Mouse (Mus musculus): ENCODE measurements around the gene Tdpoz4. TPM values are rescaled to one million over a fixed set of nuclear protein-coding genes. Genes with fewer than 3 reads are reported as not detected.
"Not testable (repeated sequence)": the region's sequence is repeated elsewhere in the genome, so short reads cannot be mapped to it uniquely, and the experiment has no call there.

Gene Tdpoz4
- not detected for total RNA-seq (2021)
- long read RNA-seq, experiment 1, result 0 reads
- long read RNA-seq, experiment 2, result 0 reads

DNA sequence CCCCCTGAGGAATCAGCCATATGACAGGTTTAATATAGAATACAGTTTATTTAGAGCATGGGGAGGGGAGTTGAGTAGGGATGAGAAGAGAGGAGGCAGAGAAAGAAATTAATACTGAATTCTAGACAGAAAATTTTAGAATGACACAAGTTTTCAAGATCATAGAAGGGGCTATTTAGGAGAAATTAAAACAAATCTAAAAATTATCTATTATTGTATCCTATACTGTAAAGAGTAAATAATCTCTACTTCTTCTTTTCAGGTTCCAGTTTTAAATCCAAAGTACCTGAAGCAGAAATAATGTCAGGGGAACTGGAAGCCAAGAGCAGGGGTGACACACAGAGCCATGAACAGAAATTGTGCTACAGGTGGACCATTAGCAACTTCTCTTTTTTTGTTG, at the start of gene Tdpoz4:
TSS of gene Tdpoz4 (plus strand) at position 301 of the 400 bp plus-strand sequence.
- DNase-seq (ENCODE audit: low spot score in 2 of 2), result not testable (repeated sequence)

DNA sequence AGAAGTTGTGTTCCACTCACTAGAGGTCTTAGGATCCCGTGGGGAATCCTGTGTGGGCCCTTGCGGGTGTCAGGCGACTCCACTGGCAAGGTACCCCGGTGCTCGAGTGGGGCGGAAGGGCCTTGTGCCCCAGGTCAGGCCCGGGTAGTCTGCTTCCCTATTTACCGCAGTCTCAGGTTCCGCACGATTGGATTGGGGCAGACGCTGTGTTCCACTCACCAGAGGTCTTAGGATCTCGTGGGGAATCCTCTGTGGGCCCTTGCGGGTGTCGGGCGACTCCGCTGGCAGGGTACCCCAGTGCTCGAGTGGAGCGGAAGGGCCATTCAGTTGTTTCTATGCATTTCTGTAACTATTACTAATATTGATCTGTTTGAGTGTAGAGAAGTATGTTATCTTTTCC, 42.2 kb upstream of the Tdpoz4 start:
- not testable (repeated sequence) for DNase-seq (ENCODE audit: low spot score in 2 of 2)

DNA sequence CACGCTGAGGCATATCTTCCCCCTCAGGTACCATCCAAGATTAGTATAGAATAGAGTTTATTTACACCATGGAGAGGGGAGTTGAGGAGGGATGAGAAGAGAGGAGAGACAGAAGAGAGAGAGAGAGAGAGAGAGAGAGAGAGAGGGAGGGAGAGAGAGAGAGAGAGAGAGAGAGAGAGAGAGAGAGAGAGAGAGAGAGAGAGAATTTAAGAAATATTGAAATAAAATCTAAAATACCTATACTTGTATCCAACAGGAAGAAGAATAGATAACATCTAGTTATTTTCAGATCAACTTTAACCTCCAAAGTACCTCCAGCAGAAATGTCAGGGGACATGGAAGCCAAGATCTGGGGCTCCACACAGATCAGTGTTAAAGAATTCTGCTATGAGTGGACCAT, 23.5 kb upstream of the Tdpoz4 start, which contains the start of gene Gm5773:
TSS of gene Gm5773 (plus strand) at position 301 of the 400 bp plus-strand sequence.
- not testable (repeated sequence) for DNase-seq (ENCODE audit: low spot score in 2 of 2)

DNA sequence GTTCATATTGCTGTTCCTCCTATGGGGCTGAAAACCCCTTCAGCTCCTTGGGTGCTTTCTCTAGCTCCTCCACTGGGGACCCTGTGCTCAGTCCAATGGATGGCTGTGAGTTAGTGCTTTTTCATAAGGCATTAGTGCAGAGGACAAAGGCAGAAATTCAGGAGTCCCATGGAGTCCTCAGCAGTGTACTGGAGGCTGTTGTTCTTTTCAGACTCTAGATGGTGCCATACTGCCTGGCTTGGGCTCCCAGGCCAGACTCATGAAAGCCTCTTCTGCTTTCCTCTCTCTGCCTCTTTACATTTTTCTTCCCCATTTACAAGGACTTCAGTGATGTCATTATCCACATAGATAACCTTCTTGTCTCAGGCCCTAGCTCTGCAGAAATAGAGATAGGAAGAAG, 17.1 kb downstream of the Tdpoz4 start:
- not testable (repeated sequence) for DNase-seq (ENCODE audit: low spot score in 2 of 2)

DNA sequence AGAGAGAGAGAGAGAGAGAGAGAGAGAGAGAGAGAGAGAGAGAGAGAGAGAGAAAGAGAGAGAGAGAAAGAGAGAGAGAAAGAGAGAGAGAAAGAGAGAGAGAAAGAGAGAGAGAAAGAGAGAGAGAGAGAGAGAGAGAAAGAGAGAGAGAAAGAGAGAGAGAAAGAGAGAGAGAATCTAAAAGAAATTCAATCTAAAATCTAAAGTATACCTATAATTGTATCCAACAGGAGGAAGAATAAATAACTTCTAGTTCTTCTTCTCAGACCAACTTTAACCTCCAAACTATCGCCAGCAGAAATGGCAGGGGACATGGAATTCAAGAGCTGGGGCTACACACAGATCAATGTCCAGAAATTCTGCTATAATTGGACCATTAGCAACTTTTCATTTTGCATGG, 29.5 kb downstream of the Tdpoz4 start, which contains the start of gene Tdpoz3:
TSS of gene Tdpoz3 (plus strand) at position 301 of the 400 bp plus-strand sequence.
- DNase-seq (ENCODE audit: low spot score in 2 of 2), result not testable (repeated sequence)

Other genes starting within 250 kb of the Tdpoz4 start
- 100 to 1,000 TPM; 290 to 327 TPM for gene S100a10, start 241.3 kb upstream of the Tdpoz4 start, total RNA-seq (2021)
- not detected for gene Tdpoz2, start 143.7 kb upstream of the Tdpoz4 start, total RNA-seq (2021)
- not detected for gene Tdpoz1, start 120.1 kb upstream of the Tdpoz4 start, total RNA-seq (2021)
- not detected for gene Gm37596, start 103.3 kb upstream of the Tdpoz4 start, total RNA-seq (2021)
- not detected for gene Gm5773, start 23.4 kb upstream of the Tdpoz4 start, total RNA-seq (2021)
- gene Tdpoz3, start 29.6 kb downstream of the Tdpoz4 start, total RNA-seq (2021), result not detected
- not detected for gene Gm9117, start 147.1 kb downstream of the Tdpoz4 start, total RNA-seq (2021)
- gene Tdpoz5, start 164.9 kb downstream of the Tdpoz4 start, total RNA-seq (2021), result not detected